Mouse (Mus musculus): ENCODE results near the gene Sdc3.

Gene Sdc3

GRCm38 (mm10) chr4:130836281-130837061 is 44.1 kb downstream of the Sdc3 start:
- no peak for TF ChIP-seq GATA4 (IDR thresholded peaks at IDR 0.05; ENCODE audit: insufficient replicate concordance, low read length)

- no peak for TF ChIP-seq GATA4 (IDR thresholded peaks at IDR 0.05; ENCODE audit: insufficient replicate concordance, low read length)
These were observed 46.2 kb downstream of the Sdc3 start for GRCm38 (mm10) chr4:130838585-130838984.

DNA sequence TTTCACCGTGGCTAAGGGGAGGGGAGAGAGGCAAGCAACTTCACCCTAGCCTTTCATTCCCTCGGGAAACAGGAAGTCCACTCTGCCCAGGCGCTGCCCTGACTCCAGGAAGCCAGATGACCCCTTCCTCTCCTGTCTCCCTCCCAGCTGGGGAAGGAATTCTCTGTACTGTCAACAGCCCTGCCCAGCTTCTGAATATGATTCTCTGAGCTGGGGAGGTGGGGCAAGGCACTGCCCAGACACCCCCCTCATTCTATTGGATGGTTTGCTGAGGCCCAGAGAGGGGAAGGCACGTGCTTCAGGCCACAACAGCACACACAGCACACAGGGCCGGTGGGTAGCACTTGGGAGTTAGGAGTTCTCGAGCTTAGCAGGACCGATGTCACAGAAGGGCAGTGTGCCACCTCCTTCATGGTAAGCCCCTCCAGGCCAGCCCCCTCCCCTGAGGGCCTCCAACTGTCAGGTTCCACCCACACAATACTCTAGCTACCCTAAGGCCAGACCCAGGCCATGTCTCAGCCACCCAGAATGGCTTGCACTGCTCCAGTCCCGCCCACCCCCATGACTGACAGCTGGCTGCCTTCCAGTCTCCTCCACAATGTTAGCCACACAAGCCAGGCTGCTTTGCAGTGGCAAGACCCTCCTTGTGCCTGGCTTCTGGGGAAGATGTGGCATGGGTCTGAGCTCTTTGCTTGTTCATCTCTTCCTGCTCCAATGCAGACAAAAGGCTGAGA is 48.9 kb downstream of the Sdc3 start:
- peak; percentile 26; the same call in 1 of the 2 replicates for TF ChIP-seq GATA4 (IDR thresholded peaks at IDR 0.05; ENCODE audit: insufficient replicate concordance, low read length)

GRCm38 (mm10) chr4:130848814-130849213 is 56.5 kb downstream of the Sdc3 start:
- TF ChIP-seq GATA4 (IDR thresholded peaks at IDR 0.05; ENCODE audit: insufficient replicate concordance, low read length): no peak

GRCm38 (mm10) chr4:130857661-130858060 is 65.3 kb downstream of the Sdc3 start:
- no peak for TF ChIP-seq GATA4 (IDR thresholded peaks at IDR 0.05; ENCODE audit: insufficient replicate concordance, low read length)

DNA sequence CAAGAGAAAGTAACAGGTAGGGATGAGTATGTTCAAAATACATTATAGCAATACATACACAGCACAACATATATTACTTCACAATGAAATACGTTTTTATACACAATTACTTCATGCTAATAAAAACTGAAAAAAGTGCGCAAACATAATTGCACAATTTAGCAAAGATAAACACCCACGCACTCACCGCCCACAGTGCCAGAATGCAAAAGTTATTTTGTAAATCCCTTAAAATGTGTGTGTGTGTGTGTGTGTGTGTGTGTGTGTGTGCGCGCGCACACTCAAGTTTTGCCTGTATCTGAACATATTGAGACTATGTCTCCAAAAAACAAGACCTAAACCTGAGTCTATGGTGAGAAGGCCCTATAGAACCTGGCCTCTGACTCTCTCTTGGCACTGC is 66.5 kb downstream of the Sdc3 start:
- TF ChIP-seq GATA4 (IDR thresholded peaks at IDR 0.05; ENCODE audit: insufficient replicate concordance, low read length): no peak

GRCm38 (mm10) chr4:130859467-130859866 is 67.1 kb downstream of the Sdc3 start:
- no peak for TF ChIP-seq GATA4 (IDR thresholded peaks at IDR 0.05; ENCODE audit: insufficient replicate concordance, low read length)

DNA sequence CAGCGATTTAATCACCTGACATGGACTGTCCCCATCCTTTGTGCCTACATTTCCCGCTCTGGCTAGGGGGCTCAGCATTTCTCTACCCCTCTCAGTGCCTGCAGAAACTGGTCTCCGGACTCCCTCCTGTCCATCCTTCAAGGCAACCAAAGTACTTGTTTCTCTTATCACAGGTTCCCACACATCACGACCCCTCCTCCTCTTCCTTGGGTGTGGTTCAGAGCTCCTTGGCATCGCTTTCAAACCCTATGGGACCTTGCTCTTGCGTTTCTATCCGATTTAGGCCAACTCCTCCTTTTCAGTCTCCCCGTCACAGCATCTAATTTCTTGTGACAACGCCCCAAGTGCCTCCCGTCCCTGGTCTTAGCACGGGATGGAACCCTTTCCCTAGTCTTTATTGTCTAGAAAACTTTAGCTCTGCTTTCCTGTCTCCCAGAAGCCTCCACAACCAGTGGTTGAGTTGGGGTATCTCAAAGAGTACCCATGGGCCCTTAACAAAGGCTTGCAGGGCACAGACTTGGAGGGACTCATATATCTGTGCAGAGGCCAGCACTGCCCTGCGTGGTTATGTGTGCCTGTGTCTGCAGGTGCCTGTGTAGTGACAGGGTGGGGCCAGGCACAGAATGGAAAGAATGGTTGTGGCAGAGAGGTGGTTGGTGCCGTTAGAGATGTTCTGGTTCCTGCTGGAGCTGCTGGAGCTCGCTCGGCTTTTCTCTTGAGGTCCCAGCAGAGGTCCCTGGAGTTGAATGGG is 68.7 kb downstream of the Sdc3 start:
- no peak for TF ChIP-seq GATA4 (IDR thresholded peaks at IDR 0.05; ENCODE audit: insufficient replicate concordance, low read length)

DNA sequence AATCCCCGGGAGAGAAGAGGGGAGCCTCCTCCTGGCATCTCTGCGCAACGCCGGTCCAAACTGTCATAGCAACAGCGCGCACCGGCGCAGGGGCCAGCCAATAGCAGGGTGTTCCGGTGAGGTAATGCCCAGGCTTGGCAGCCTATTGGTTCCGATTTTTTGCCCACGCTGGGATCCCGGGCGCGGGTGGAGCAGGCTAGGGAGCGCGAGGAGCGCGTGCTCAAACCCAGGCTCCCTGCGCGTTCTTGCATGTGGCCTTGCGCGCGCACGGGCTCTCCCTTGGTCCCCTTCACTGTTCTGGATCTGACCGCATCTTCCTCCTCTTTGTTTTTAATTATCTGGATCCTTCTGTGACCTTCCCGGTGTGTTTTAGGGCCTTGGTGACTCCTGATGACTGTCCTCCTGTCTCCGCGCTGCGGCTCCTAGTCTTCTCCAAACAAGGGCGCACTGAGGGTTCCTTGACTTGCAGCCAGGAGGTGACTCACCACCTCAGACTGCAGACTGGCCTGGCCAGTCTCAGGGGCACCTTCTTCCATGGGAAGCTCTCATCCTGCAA is 69.4 kb downstream of the Sdc3 start:
- no peak for TF ChIP-seq GATA4 (IDR thresholded peaks at IDR 0.05; ENCODE audit: insufficient replicate concordance, low read length)

DNA sequence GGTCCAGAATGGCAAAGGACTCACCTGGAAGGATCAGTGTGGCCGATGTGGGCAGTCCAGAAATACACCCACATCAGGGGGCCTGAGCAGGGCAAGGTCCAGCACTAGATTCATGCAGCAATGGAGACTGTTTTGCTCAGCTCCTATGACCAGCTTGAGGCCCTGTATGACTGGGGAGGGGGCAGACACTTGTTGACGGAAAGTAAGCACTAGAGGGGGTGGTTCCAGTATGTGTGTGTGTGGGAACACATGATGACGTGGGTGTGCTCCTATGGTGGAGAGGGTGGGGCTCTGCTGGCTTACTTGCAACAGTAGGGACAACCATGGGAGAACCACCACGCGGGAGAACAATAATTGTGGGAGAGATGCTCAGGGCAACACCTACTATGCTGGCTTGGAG is 70.2 kb downstream of the Sdc3 start:
- no peak for TF ChIP-seq GATA4 (IDR thresholded peaks at IDR 0.05; ENCODE audit: insufficient replicate concordance, low read length)

GRCm38 (mm10) chr4:130865460-130865859 is 73.1 kb downstream of the Sdc3 start:
- no peak for TF ChIP-seq GATA4 (IDR thresholded peaks at IDR 0.05; ENCODE audit: insufficient replicate concordance, low read length)

GRCm38 (mm10) chr4:130865901-130866371 is 73.6 kb downstream of the Sdc3 start:
- TF ChIP-seq GATA4 (IDR thresholded peaks at IDR 0.05; ENCODE audit: insufficient replicate concordance, low read length): no peak

DNA sequence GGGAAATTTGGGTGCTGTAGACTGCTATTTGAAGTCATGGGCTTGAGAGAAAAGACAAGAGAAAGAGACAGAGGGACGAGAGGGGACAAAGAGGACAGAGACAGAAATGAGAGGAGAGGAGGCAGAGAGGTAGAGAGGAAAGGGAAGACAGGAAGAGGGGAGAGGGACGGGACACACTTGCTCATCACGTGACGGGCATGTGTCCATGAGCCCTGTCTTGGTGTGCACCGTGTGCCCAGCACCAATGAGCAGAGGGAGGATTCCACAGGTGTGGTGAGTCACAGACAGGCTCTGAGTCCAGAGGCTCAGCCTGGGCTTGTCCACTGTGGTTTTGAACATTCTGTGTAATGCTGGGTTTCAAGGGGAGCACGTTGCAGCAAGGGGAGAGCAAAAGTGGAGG is 75.6 kb downstream of the Sdc3 start:
- TF ChIP-seq GATA4 (IDR thresholded peaks at IDR 0.05; ENCODE audit: insufficient replicate concordance, low read length): no peak

- no peak for TF ChIP-seq GATA4 (IDR thresholded peaks at IDR 0.05; ENCODE audit: insufficient replicate concordance, low read length)
These were observed 76.5 kb downstream of the Sdc3 start for GRCm38 (mm10) chr4:130868803-130869202.

DNA sequence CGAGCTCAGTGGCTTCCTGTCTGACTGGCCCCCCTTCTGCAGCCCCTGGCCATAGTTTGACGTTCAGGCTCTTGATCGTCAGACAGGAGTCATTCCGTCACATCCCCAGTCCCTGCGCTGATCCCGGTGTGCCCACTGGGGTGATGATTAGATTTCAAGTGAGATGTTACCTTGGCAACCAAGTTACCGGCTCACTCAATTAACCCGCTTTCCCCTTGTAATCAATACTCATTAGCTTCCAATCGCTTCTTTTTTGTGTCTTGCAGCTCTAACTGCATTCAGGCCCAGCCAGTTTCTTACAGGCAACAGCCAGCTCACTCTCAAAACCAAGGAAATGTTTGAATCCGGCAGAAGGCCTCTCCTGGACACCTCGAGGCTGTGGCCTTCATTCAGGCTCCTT is 80.1 kb downstream of the Sdc3 start:
- TF ChIP-seq GATA4 (IDR thresholded peaks at IDR 0.05; ENCODE audit: insufficient replicate concordance, low read length): no peak

Data from liver, adult (tissue).